Mouse (Mus musculus) midbrain, embryonic 14.5 days (tissue): ENCODE measurements around the gene Plcl1. TPM values are rescaled to one million over a fixed set of nuclear protein-coding genes. Genes with fewer than 3 reads are reported as not detected.

ENCODE experiments used
- ATAC-seq: fragments of 200-750 bp; cut with Nextera tagmentation; 2 replicates; pipeline ENCODE4 v1.8.0; 2017; ENCODE audit warnings: moderate number of reproducible peaks, moderate library complexity; ENCODE audit not compliant: low FRiP score, low TSS enrichment
- DNase-seq: peaks from one replicate; pipeline ENCODE4 v3.0.0-alpha.2; 2015
- H3K27ac ChIP-seq: fragments of 300-500 bp; sonication (generic); replicated peaks from 2 replicates; pipeline ENCODE4 v1.5.1; 2014; ENCODE audit warnings: mild to moderate bottlenecking, low read depth, low read length, moderate library complexity
- H3K27me3 ChIP-seq: fragments of 300-500 bp; sonication (generic); 2 replicates; pipeline ENCODE4 v1.6.1; 2014; ENCODE audit warnings: low read length, control low read depth, mixed read lengths; ENCODE audit not compliant: control insufficient read depth, insufficient read depth
- H3K36me3 ChIP-seq: fragments of 300-500 bp; sonication (generic); 2 replicates; pipeline ENCODE4 v1.6.1; 2014; ENCODE audit warnings: low read length, control low read depth; ENCODE audit not compliant: control insufficient read depth, insufficient read depth
- H3K4me1 ChIP-seq: fragments of 300-500 bp; sonication (generic); 2 replicates; pipeline ENCODE4 v1.6.1; 2014; ENCODE audit warnings: mild to moderate bottlenecking, antibody characterized with exemption, low read length, control low read depth; ENCODE audit not compliant: control insufficient read depth, insufficient read depth
- H3K4me2 ChIP-seq: fragments of 300-500 bp; sonication (generic); 2 replicates; pipeline ENCODE4 v1.6.1; 2014; ENCODE audit warnings: mild to moderate bottlenecking, low read length, moderate library complexity
- H3K4me3 ChIP-seq: fragments of 300-500 bp; sonication (generic); replicated peaks from 2 replicates; pipeline ENCODE4 v1.5.1; 2014; ENCODE audit warnings: low read depth, low read length
- H3K9ac ChIP-seq: fragments of 300-500 bp; sonication (generic); replicated peaks from 2 replicates; pipeline ENCODE4 v1.6.1; 2014; ENCODE audit warnings: mild to moderate bottlenecking, low read length, moderate library complexity
- H3K9me3 ChIP-seq: fragments of 300-500 bp; sonication (generic); 2 replicates; pipeline ENCODE4 v1.6.1; 2016; ENCODE audit warnings: low read length, control low read depth, mixed read lengths; ENCODE audit not compliant: control insufficient read depth
- WGBS: fragments of 180-500 bp; shearing (Covaris S2); extraction: QIAGEN DNeasy Blood & Tissue Kit; methylation state at CpG from one replicate; pipeline ENCODE4 v1.1.7; 2014; 5-methylcytosine and 5-hydroxymethylcytosine counted together
- polyA plus RNA-seq: library from polyadenylated mRNA; unstranded; fragments of >200 nt; fragmentation: Nextera tagmentation; extraction: Ambion mirVana; gene quantifications from 2 replicates; pipeline ENCODE4 v1.2.1, GENCODE M21; 2014

The Plcl1 gene
- polyA plus RNA-seq, 1 experiment from 2014 or later = 5.0 TPM

GRCm38 (mm10) chr1:55665828-55666673 lies 260.3 kb downstream of the Plcl1 start:
- DNase-seq = peak; percentile 78
- Histone ChIP-seq H3K4me1 (peaks cover 29% of the 10 kb centered on the region), H3K4me2 (peak overlapping the region; percentile 35), H3K27ac (peak overlapping the region; percentile 84), H3K9me3 (no peaks in the 10 kb centered on the region), H3K27me3 (no peaks in the 10 kb centered on the region), H3K4me3 (no peak overlapping the region), H3K9ac (0 out of 2 replicates have a peak overlapping the region, but pooled peaks have one; percentile 9), H3K36me3 (no peaks in the 10 kb centered on the region)
- peak; percentile 88 for ATAC-seq
- WGBS = 11% methylated on average over 11 of the region's 11 CpGs

- Histone ChIP-seq H3K27ac (peak overlapping the region; percentile 84), H3K9ac (no peak overlapping the region), H3K9me3 (no peaks in the 10 kb centered on the region), H3K4me2 (no peak overlapping the region), H3K4me3 (no peak overlapping the region), H3K36me3 (no peaks in the 10 kb centered on the region), H3K27me3 (no peaks in the 10 kb centered on the region), H3K4me1 (peaks cover 29% of the 10 kb centered on the region)
- WGBS = 43% methylated on average over 5 of the region's 5 CpGs
- no peak for ATAC-seq
- DNase-seq = no peak
Observed at GRCm38 (mm10) chr1:55666798-55667197, 261.1 kb downstream of the Plcl1 start.

DNA sequence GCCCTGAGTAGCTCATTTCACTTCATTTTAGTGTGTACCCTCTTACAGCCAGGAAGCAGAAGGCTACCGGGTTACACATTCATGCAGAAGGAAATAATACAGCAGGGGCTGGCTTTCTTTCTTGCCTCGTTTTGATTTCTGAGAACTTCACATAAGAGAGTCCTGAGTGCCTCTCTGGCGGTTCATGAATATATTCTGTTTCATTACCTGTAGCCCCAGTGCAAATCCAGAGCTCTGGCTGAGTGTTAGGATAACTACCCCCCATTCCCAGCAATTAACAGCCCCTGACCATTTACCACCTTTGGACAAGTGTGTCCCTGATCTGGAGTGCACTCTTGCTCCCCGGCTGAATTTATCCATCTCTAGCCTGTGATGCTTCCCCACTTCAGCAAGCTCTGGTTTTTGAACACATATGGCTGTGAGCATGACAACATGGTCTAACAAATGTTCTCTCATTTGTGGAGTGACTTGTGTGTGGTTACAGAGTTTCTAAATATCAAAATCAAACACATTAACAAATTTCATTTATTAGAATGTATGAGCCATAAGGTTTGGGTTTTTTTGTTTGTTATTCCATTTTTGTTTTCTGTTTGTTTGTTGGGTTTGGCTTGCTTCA lies 263.0 kb downstream of the Plcl1 start:
- 41% methylated on average over 4 of the region's 4 CpGs for WGBS
- Histone ChIP-seq H3K9ac (no peak overlapping the region), H3K27ac (0 out of 2 replicates have a peak overlapping the region, but pooled peaks have one; percentile 4), H3K36me3 (no peaks in the 10 kb centered on the region), H3K4me1 (peaks cover 29% of the 10 kb centered on the region), H3K9me3 (no peaks in the 10 kb centered on the region), H3K27me3 (no peaks in the 10 kb centered on the region), H3K4me2 (no peak overlapping the region), H3K4me3 (no peak overlapping the region)
- peak; percentile 51 for DNase-seq
- ATAC-seq = no peak

GRCm38 (mm10) chr1:55682676-55683075 lies 277.0 kb downstream of the Plcl1 start:
- H3K36me3 ChIP-seq = no peaks in the 10 kb centered on the region
- H3K4me2 ChIP-seq = no peak overlapping the region
- H3K27ac ChIP-seq = no peak overlapping the region
- no peaks in the 10 kb centered on the region for H3K9me3 ChIP-seq
- H3K27me3 ChIP-seq = no peaks in the 10 kb centered on the region
- ATAC-seq = no peak
- no peak overlapping the region for H3K9ac ChIP-seq
- H3K4me1 ChIP-seq = 0 out of 2 replicates have a peak, but pooled peaks cover 2% of the 10 kb centered on the region
- WGBS = 96% methylated on average over 3 of the region's 3 CpGs
- DNase-seq = no peak
- no peak overlapping the region for H3K4me3 ChIP-seq

GRCm38 (mm10) chr1:55686261-55686660 lies 280.5 kb downstream of the Plcl1 start:
- no peaks in the 10 kb centered on the region for H3K27me3 ChIP-seq
- 72% methylated on average over 5 of the region's 5 CpGs for WGBS
- no peak for DNase-seq

GRCm38 (mm10) chr1:55693636-55694220 lies 288.0 kb downstream of the Plcl1 start:
- whole genome bisulfite sequencing = 90% methylated on average over 10 of the region's 10 CpGs
- no peaks in the 10 kb centered on the region for H3K36me3 ChIP-seq
- no peak for DNase-seq

More at GRCm38 (mm10) chr1:55686261-55686660, 280.5 kb downstream of the Plcl1 start:
- H3K4me3 ChIP-seq = no peak overlapping the region
- H3K36me3 ChIP-seq = no peaks in the 10 kb centered on the region
- no peak overlapping the region for H3K9ac ChIP-seq
- no peak overlapping the region for H3K4me2 ChIP-seq
- no peak overlapping the region for H3K27ac ChIP-seq
- ATAC-seq = no peak
- H3K9me3 ChIP-seq = no peaks in the 10 kb centered on the region
- no peaks in the 10 kb centered on the region for H3K4me1 ChIP-seq

GRCm38 (mm10) chr1:55696206-55696605 lies 290.5 kb downstream of the Plcl1 start:
- ATAC-seq = no peak
- 96% methylated on average over 5 of the region's 5 CpGs for WGBS
- no peak overlapping the region for H3K9ac ChIP-seq

More at GRCm38 (mm10) chr1:55693636-55694220, 288.0 kb downstream of the Plcl1 start:
- Histone ChIP-seq H3K9ac (no peak overlapping the region), H3K4me1 (no peaks in the 10 kb centered on the region), H3K27me3 (no peaks in the 10 kb centered on the region), H3K4me2 (no peak overlapping the region), H3K27ac (no peak overlapping the region), H3K4me3 (no peak overlapping the region), H3K9me3 (no peaks in the 10 kb centered on the region)
- ATAC-seq = no peak

DNA sequence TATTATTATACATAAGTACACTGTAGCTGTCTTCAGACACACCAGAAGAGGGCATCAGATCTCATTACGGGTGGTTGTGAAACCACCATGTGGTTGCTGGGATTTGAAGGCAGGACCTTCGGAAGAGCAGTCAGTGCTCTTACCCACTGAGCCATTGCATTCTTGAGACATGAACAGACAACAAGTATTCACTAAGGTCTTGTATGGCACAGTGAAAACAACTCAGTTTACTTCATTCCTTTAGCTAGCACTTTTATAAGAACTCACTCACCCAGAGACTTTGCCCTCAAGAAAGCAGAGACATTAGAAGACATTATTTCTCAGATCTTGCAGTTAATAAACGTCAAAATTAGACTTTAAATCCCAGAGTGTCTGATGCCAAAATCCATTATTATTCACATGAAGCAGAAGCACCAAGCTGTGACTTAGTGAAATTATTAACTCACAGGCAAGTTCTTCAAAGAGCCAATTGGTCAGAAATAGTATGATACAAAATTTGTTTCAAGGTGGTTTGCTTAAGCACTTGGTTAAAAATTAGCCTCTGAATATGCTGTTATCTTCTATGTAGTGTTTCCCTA lies 293.8 kb downstream of the Plcl1 start:
- DNase-seq (no peak), ATAC-seq (no peak)
- Histone ChIP-seq H3K27ac (no peak overlapping the region), H3K4me3 (no peak overlapping the region), H3K9ac (no peak overlapping the region), H3K4me2 (no peak overlapping the region), H3K9me3 (no peaks in the 10 kb centered on the region), H3K27me3 (no peaks in the 10 kb centered on the region), H3K4me1 (peaks cover 11% of the 10 kb centered on the region), H3K36me3 (no peaks in the 10 kb centered on the region)
- 62% methylated on average over 3 of the region's 3 CpGs for WGBS

More at GRCm38 (mm10) chr1:55696206-55696605, 290.5 kb downstream of the Plcl1 start:
- Histone ChIP-seq H3K27ac (no peak overlapping the region), H3K4me2 (no peak overlapping the region), H3K4me1 (peaks cover 4% of the 10 kb centered on the region; the same call in 1 of the 2 replicates), H3K9me3 (no peaks in the 10 kb centered on the region), H3K27me3 (no peaks in the 10 kb centered on the region), H3K4me3 (no peak overlapping the region), H3K36me3 (no peaks in the 10 kb centered on the region)
- no peak for DNase-seq
